Mouse (Mus musculus): Measurements from ENCODE around the gene Miip. TPM values are rescaled to one million over a fixed set of nuclear protein-coding genes. Genes with fewer than 3 reads are reported as not detected.
"Not testable (repeated sequence)": the region's sequence is repeated elsewhere in the genome, so short reads cannot be mapped to it uniquely, and the experiment has no call there.

The Miip gene
- total and polyA plus RNA-seq, 2 experiments from 2014 or later, result 18.0 to 24.0 TPM

DNA sequence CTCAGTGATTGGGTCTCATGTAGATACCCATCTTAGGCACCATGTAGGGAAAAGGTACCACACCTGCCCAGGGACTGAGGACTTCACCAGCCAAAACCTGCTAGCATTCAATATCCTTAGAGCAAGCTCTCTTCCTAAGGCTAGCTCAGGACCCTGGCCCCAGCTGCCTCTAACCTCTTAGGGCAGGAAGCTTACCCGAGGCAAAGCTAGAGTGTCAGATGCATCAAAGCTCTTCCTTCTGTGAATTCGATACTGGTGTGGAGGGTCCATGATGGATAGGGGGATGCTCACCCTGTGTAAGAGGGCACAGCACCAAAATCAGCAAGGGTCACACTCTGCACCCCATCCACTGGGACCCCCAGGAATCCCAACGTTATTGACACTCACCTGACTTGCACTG is 6.6 kb downstream of the Miip start:
- Histone ChIP-seq H3K9me3 (replicated peaks; ENCODE audit: control insufficient read depth, low read length) (no peaks in the 10 kb centered on the region), H3K36me3 (replicated peaks; ENCODE audit: control insufficient read depth, insufficient read depth, low read length) (peaks cover 58% of the 10 kb centered on the region), H3K4me2 (ENCODE audit: low read depth, low read length) (no peak overlapping the region), H3K4me1 (ENCODE audit: control insufficient read depth, insufficient read depth) (0 out of 2 replicates have a peak, but pooled peaks cover under 1% of the 10 kb centered on the region), H3K4me3 (ENCODE audit: low read depth, low read length) (no peak overlapping the region), H3K27me3 (ENCODE audit: control insufficient read depth, insufficient read depth, low read length) (no peaks in the 10 kb centered on the region), H3K27ac (ENCODE audit: low read depth) (no peak overlapping the region), H3K9ac (replicated peaks; ENCODE audit: low read depth, low read length) (no peak overlapping the region)
- 97% methylated on average over 3 of the region's 3 CpGs for WGBS
- no peak for DNase-seq (ENCODE audit: low spot score)
- TF ChIP-seq CTCF (IDR thresholded peaks at IDR 0.05; ENCODE audit: low read depth) (no peak), EP300 (IDR thresholded peaks at IDR 0.05; ENCODE audit: low read depth) (no peak)
- no peak for ATAC-seq (ENCODE audit: insufficient read depth, low read depth)

- Histone ChIP-seq H3K27me3 (ENCODE audit: control insufficient read depth, insufficient read depth, low read length) (no peaks in the 10 kb centered on the region), H3K4me2 (ENCODE audit: low read depth, low read length) (no peak overlapping the region), H3K27ac (ENCODE audit: low read depth) (no peak overlapping the region), H3K9me3 (replicated peaks; ENCODE audit: control insufficient read depth, low read length) (no peaks in the 10 kb centered on the region), H3K9ac (replicated peaks; ENCODE audit: low read depth, low read length) (no peak overlapping the region), H3K4me1 (ENCODE audit: control insufficient read depth, insufficient read depth) (peaks cover 14% of the 10 kb centered on the region), H3K4me3 (ENCODE audit: low read depth, low read length) (no peak overlapping the region), H3K36me3 (replicated peaks; ENCODE audit: control insufficient read depth, insufficient read depth, low read length) (peaks cover 4% of the 10 kb centered on the region; the same call in 1 of the 2 replicates)
- WGBS, result 65% methylated on average over 2 of the region's 2 CpGs
- ATAC-seq (ENCODE audit: insufficient read depth, low read depth) (no peak), DNase-seq (ENCODE audit: low spot score) (no peak)
- TF ChIP-seq EP300 (IDR thresholded peaks at IDR 0.05; ENCODE audit: low read depth) (no peak), CTCF (IDR thresholded peaks at IDR 0.05; ENCODE audit: low read depth) (no peak)
These were observed 17.8 kb downstream of the Miip start for GRCm38 (mm10) chr4:147850776-147851175.

DNA sequence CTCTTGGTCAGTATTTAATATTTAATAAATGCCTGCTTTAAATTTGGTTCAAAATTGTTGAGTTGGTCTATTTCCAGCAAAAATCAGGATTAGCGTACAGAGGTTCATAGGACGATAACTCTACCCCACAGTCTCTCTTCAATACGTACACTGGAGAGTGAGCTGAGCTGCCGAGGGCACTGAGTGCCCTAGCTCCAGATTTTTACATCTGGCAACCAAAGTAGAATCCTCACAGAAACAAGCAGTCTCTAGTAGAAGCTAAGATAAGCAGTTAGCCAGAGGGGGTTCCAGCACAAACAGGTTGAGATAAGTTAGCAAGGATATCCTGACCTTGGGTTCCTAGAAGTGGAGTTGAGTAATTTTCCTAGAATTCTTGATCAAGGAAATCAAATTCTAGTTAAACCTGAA is 20.0 kb downstream of the Miip start:
- Histone ChIP-seq H3K4me1 (ENCODE audit: control insufficient read depth, insufficient read depth) (peaks cover 14% of the 10 kb centered on the region), H3K4me3 (ENCODE audit: low read depth, low read length) (peak overlapping the region; percentile 68), H3K9me3 (replicated peaks; ENCODE audit: control insufficient read depth, low read length) (no peaks in the 10 kb centered on the region), H3K36me3 (replicated peaks; ENCODE audit: control insufficient read depth, insufficient read depth, low read length) (peaks cover 12% of the 10 kb centered on the region), H3K27me3 (ENCODE audit: control insufficient read depth, insufficient read depth, low read length) (no peaks in the 10 kb centered on the region), H3K9ac (replicated peaks; ENCODE audit: low read depth, low read length) (peak overlapping the region; percentile 62), H3K4me2 (ENCODE audit: low read depth, low read length) (peak overlapping the region; percentile 84), H3K27ac (ENCODE audit: low read depth) (peak overlapping the region; percentile 78)
- peak; percentile 62 for ATAC-seq (ENCODE audit: insufficient read depth, low read depth)
- WGBS, result 8% methylated on average over 4 of the region's 4 CpGs
- no peak for TF ChIP-seq CTCF (IDR thresholded peaks at IDR 0.05; ENCODE audit: low read depth)
- no peak for TF ChIP-seq EP300 (IDR thresholded peaks at IDR 0.05; ENCODE audit: low read depth)
- DNase-seq (ENCODE audit: low spot score), result peak; percentile 36

DNA sequence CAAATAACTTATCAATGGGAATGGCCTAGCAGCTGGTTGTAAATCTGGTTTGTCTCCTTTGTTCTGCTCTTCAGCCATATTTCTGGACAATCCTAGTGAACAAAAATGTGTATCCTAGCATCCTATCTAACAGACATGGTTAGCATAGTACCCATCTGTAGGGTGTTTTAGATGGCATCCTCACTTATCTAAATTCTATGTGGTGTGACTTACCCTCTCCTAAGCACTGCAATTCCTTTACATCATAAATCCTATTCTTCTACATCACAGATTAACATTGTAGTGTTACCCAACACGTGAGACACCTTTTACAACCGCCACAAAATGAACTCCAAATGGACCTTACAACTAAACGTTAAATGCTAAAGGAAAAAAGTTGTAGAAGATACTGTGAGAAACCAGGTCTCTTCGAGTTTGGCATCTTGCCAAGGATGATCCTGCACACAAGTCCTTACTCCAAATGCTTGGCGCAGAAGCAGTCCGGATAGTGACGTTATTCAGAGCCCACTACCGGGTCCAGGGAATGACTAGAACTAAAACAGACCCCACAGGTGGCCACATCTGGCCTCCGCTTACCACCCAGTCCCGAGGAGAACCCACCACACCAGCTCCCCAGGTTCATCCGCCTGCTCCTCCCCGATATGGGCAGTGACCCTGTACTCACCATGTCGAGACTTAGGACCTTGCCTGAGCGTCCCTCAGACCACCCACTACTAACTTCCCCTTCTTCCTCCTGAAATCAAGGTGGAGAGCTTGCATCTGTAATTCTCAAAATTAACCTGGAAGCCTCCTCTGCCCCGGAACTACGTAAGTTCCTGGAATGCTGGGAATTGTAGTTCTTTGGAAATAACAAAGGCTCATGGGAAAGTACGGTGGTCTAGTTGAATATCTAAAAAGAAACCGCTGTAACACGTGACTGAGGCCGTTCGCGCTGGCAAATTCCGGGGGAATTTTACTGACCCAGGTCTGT is 20.7 kb downstream of the Miip start, which contains the start of gene Zfp933:
Gene Zfp933 (minus strand): TSS at position 753 of the 970 bp plus-strand sequence.
- Histone ChIP-seq H3K4me1 (ENCODE audit: control insufficient read depth, insufficient read depth) (peaks cover 14% of the 10 kb centered on the region), H3K4me3 (ENCODE audit: low read depth, low read length) (peak within 1 kb of the TSS; percentile 68), H3K36me3 (replicated peaks; ENCODE audit: control insufficient read depth, insufficient read depth, low read length) (peaks cover 16% of the 10 kb centered on the region), H3K27ac (ENCODE audit: low read depth) (peak within 1 kb of the TSS; percentile 78), H3K4me2 (ENCODE audit: low read depth, low read length) (peak within 1 kb of the TSS; percentile 84), H3K9me3 (replicated peaks; ENCODE audit: control insufficient read depth, low read length) (no peaks in the 10 kb centered on the region), H3K9ac (replicated peaks; ENCODE audit: low read depth, low read length) (peak within 1 kb of the TSS; percentile 62), H3K27me3 (ENCODE audit: control insufficient read depth, insufficient read depth, low read length) (no peaks in the 10 kb centered on the region)
- ATAC-seq (ENCODE audit: insufficient read depth, low read depth) (peak; percentile 92), DNase-seq (ENCODE audit: low spot score) (peak; percentile 97)
- 2% methylated on average over 23 of the region's 23 CpGs for WGBS
- no peak for TF ChIP-seq EP300 (IDR thresholded peaks at IDR 0.05; ENCODE audit: low read depth)
- no peak for TF ChIP-seq CTCF (IDR thresholded peaks at IDR 0.05; ENCODE audit: low read depth)

- no peak for DNase-seq (ENCODE audit: low spot score)
- H3K4me1 ChIP-seq (ENCODE audit: control insufficient read depth, insufficient read depth), result peaks cover 6% of the 10 kb centered on the region
- H3K9me3 ChIP-seq (replicated peaks; ENCODE audit: control insufficient read depth, low read length), result peaks cover 7% of the 10 kb centered on the region; the same call in 1 of the 2 replicates
- 91% methylated on average over 3 of the region's 3 CpGs for WGBS
- no peak overlapping the region for H3K27ac ChIP-seq (ENCODE audit: low read depth)
- no peaks in the 10 kb centered on the region for H3K27me3 ChIP-seq (ENCODE audit: control insufficient read depth, insufficient read depth, low read length)
- no peak overlapping the region for H3K4me2 ChIP-seq (ENCODE audit: low read depth, low read length)
- TF ChIP-seq EP300 (IDR thresholded peaks at IDR 0.05; ENCODE audit: low read depth) (no peak), CTCF (IDR thresholded peaks at IDR 0.05; ENCODE audit: low read depth) (no peak)
- H3K9ac ChIP-seq (replicated peaks; ENCODE audit: low read depth, low read length), result no peak overlapping the region
- H3K4me3 ChIP-seq (ENCODE audit: low read depth, low read length), result no peak overlapping the region
- H3K36me3 ChIP-seq (replicated peaks; ENCODE audit: control insufficient read depth, insufficient read depth, low read length), result peaks cover 29% of the 10 kb centered on the region
- ATAC-seq (ENCODE audit: insufficient read depth, low read depth), result no peak
These were observed 25.7 kb downstream of the Miip start for GRCm38 (mm10) chr4:147842871-147843270.

DNA sequence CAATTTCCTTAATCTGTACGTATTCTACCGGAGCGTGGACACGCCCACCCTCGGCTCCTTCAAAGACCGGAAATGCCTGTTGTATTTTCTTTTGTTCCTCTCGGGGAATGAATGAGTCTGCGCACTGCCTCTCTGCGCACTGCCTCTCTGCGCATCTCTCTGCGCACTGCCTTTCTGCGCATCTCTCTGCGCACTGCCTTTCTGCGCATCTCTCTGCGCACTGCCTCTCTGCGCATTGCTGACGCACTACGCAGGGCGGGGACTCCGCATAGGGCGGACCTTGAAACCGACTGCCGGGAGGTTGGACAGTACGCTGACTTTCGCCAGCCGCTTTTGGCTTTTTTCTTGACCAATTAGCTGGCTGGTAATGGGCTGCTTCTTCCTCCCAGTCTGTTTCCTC is 29.3 kb downstream of the Miip start:
- not testable (repeated sequence) for H3K4me2 ChIP-seq (ENCODE audit: low read depth, low read length); H3K9me3 ChIP-seq (replicated peaks; ENCODE audit: control insufficient read depth, low read length); H3K4me1 ChIP-seq (ENCODE audit: control insufficient read depth, insufficient read depth); DNase-seq (ENCODE audit: low spot score); H3K9ac ChIP-seq (replicated peaks; ENCODE audit: low read depth, low read length); H3K27me3 ChIP-seq (ENCODE audit: control insufficient read depth, insufficient read depth, low read length); H3K4me3 ChIP-seq (ENCODE audit: low read depth, low read length); H3K27ac ChIP-seq (ENCODE audit: low read depth); ATAC-seq (ENCODE audit: insufficient read depth, low read depth)
- 97% methylated on average over 7 of the region's 26 CpGs for WGBS
- peaks cover 19% of the 10 kb centered on the region for H3K36me3 ChIP-seq (replicated peaks; ENCODE audit: control insufficient read depth, insufficient read depth, low read length)

Measured in heart, postnatal 0 days (tissue).